Mouse (Mus musculus): ENCODE measurements at regions not wholly inside any gene's neighbourhood (a gene's known extent, or its start where the extent isn't known, plus 50 kb on each side); places are given as distances from the start of the nearest gene placed in this dataset.

DNA sequence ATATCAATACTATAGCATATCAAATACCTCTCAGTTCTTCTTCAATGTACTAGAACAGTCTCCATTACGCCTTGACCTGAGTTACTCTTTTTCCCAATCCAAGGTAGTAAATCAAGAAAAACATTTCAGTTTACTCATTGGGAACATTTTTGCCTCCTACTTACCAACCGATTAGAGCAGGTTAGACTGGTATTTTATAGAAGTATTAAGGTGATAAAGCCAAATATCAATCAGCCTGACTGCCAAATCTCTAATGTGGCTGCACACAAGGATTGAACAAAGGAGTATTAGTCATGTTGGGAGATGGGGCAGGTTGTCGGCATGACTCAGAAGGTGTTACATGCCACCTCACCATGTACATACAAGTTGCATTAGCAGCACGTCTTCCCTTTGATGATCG, 2942.3 kb upstream of the Gm7489 start:
- DNase-seq (ENCODE audit: low spot score) = no peak

DNA sequence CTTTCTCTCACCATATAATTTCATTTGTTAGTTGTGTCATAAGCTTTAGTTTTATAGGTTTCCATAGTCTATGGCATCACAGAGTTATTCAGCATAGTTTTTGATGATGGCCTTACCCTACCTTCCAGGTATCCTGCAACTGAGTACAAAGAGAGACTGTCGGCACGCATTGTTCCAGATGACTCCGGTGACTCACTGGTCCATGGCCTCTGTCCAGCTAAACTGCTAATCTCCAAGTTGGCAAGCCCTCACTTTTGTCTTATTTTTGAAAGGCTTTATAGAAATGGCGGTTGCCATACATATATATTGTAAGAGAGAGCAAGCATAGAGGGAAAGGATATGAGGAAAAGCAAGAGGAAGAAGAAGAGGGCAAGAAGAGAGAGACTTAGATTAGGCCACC, 2939.7 kb upstream of the Gm7489 start:
- no peak for DNase-seq (ENCODE audit: low spot score)

DNA sequence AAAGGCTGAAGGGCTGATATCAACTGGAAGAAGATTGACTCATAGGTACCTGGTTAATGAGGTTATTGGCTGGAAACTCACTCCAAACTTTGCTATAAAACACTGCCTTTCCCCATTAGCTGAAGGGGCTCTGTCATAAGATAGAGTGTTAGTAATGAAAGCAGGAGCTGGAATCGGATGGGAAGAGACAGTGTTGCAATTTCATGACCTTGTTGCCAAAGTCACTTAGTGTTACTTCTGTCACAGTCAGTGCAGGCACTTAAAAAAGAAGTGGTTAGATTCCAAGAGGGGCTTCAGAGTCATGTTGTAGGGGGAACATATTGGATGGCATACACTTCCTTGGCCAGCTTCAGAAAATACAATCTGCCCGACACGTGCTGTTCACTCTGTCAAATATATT, 2925.6 kb upstream of the Gm7489 start:
- no peak for DNase-seq (ENCODE audit: low spot score)

GRCm38 (mm10) chr15:50963606-50964005, 2921.1 kb upstream of the Gm7489 start:
- DNase-seq (ENCODE audit: low spot score) = no peak

- DNase-seq (ENCODE audit: low spot score) = no peak
Measured at GRCm38 (mm10) chr15:50964236-50964635, 2920.5 kb upstream of the Gm7489 start.

GRCm38 (mm10) chr15:50967176-50967575, 2917.5 kb upstream of the Gm7489 start:
- no peak for DNase-seq (ENCODE audit: low spot score)

DNA sequence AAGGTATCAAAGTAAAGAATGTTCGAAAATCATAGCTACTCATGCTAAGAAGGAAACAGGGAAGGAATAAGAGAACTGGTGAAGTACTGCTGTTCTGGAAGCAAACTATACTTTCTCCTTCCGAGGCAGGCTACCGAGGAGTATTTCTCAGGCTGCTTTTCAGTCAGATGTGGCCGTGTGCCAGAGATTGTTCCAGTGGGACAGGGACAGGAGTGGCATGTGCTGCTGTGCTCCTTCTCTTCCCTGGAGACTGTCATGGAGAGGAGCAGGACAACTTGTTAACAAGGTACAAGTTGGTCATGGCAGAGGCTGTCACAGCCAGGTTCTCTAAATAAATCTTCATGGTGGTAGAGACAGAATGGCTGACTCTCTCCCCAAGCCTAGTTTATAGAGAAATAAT, 2914.1 kb upstream of the Gm7489 start:
- no peak for DNase-seq (ENCODE audit: low spot score)

DNA sequence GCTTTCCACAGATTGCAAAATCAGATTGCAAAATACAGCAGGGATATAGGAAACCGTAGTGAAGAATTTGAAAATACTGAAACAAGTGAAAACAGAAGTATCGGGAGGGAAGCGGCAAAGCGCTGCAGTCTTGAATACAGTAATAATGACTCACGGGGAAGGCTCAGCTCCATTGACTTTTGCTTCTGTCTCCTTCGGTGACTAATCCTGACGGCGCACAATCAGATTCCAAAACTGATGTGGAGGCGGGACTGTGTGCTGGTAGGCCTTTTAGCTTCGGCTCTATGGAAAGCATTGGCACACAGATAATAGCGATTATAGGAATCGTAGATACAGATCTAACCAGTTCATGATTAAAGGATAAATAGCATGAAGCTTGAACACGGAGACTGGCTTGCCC, 2912.1 kb upstream of the Gm7489 start:
- DNase-seq (ENCODE audit: low spot score) = no peak

DNA sequence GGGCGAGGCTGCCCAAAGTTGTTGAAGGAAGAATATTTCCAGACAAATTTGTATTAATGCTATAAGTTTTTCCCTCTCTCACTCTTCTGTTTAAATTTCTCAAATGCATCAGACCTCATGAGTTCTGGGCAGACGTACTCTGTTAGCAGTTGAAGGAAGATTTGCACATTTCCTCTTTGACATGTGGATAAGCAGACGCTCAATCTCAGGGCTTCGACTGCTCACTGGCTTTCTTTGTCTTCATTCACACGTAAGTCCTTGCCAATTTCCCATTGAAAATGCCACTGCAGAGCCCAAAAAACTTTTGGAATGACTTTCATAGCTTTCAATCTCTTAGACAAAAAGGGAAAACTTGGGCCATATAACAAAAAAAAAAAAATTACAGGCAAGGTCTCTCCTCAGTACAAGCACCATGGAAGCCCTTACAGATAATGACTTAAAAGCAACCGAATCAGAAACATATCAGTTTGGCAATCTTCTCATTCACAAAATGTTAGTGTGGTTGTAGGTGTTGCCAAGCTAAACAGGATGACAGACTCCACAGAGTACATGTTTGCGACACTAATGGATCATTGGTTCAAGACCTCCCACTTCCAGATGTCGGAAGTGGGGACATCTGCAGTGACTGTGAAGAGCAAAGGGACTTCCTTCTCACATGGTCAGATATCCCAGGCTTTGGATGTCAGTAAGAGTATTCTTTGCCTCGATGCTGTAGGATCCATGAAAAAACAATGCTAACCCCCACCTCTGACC, 2910.5 kb upstream of the Gm7489 start:
- DNase-seq (ENCODE audit: low spot score) = no peak

- no peak for DNase-seq (ENCODE audit: low spot score)
Measured at GRCm38 (mm10) chr15:50989457-50989856, 2895.2 kb upstream of the Gm7489 start.

- DNase-seq (ENCODE audit: low spot score) = no peak
Measured at GRCm38 (mm10) chr15:50991667-50992066, 2893.0 kb upstream of the Gm7489 start.

- no peak for DNase-seq (ENCODE audit: low spot score)
Measured at GRCm38 (mm10) chr15:50992246-50992645, 2892.5 kb upstream of the Gm7489 start.

- DNase-seq (ENCODE audit: low spot score) = no peak
Measured at GRCm38 (mm10) chr15:50993121-50993520, 2891.6 kb upstream of the Gm7489 start.

GRCm38 (mm10) chr15:50995688-50996087, 2889.0 kb upstream of the Gm7489 start:
- no peak for DNase-seq (ENCODE audit: low spot score)

- no peak for DNase-seq (ENCODE audit: low spot score)
Measured at GRCm38 (mm10) chr15:50996296-50996695, 2888.4 kb upstream of the Gm7489 start.

GRCm38 (mm10) chr15:50997209-50997763, 2887.4 kb upstream of the Gm7489 start:
- no peak for DNase-seq (ENCODE audit: low spot score)

GRCm38 (mm10) chr15:51038968-51039367, 2845.7 kb upstream of the Gm7489 start:
- DNase-seq (ENCODE audit: low spot score) = no peak

DNA sequence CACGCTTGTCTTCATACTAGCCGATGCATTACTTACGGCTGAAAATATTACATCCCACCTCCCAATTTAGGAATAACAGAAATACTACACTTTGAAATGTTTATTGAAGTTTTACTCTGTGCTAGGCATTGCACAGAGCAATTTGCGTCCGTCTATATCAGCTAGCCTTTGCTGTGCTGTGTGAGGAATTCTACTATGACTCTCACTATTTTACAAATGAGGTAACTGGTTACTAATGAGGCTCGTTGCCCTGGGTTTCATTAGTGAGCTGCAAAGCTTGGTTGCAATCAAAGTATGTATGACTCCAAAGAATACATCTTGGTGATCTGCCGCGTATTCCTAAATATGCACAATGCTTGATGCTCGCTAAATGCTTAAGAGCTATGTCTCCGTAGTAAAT, 2814.2 kb upstream of the Gm7489 start:
- no peak for DNase-seq (ENCODE audit: low spot score)

DNA sequence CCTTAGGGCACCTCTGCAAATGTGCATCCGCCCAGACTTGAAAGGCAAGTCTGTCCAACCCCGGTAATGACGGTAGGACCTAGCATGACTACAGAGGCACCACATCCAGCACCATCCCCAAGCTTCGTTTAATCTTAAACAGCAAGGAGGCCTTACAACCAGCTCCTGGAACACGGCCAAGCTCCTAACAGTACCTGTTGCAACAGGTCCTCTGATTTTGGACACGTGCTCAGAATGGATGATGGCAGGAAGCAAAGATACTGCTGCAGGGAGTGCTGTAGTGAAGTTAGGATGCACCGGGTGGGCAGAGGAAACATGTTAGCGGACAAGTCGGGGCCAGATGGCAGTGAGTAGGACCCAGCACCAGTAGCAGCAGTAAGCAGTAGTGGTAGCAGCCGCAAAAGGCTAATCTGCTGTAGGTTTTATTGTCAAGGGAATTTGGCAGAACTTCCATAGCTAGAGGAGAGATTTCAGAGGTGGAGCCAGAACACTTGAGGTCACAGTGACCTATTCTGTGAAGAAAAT, 2813.5 kb upstream of the Gm7489 start:
- DNase-seq (ENCODE audit: low spot score) = no peak

DNA sequence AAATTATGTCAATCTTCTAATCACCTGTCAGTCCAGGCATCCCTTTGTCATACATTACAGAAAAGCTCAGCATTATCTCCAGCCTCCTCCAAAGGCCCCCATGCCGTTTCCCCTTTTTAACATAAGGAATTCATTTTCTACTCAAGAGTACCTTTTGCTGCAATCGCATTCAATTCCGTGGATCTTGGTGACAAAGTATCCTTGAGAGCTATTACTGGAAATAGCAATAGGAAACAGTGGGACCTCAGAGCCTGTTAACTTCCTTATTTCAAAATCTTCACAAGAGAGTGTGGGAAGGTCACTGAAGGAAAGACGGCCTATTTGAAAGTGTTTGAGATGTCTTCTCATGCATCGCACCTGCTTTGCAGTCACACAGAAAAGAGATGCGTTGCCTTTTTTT, 2811.0 kb upstream of the Gm7489 start:
- DNase-seq (ENCODE audit: low spot score) = no peak

DNA sequence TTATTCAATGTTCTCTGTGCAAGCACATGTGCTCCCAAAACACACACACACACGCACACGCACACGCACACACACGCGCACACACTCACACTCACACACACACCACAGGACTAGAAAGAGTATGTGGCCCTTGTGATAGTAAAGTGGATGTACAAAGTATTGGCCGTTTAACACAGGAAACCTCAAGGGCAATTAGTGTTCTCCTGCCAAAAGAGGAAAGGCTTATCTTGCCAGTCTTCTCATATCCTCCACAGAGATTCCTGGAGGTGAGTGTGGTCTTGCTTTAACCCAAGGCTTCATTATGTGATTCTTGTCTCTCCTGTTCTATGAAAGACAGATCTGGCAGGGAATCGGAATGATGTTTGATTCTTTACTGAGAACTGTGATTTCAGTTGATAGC, 2810.5 kb upstream of the Gm7489 start:
- no peak for DNase-seq (ENCODE audit: low spot score)

DNA sequence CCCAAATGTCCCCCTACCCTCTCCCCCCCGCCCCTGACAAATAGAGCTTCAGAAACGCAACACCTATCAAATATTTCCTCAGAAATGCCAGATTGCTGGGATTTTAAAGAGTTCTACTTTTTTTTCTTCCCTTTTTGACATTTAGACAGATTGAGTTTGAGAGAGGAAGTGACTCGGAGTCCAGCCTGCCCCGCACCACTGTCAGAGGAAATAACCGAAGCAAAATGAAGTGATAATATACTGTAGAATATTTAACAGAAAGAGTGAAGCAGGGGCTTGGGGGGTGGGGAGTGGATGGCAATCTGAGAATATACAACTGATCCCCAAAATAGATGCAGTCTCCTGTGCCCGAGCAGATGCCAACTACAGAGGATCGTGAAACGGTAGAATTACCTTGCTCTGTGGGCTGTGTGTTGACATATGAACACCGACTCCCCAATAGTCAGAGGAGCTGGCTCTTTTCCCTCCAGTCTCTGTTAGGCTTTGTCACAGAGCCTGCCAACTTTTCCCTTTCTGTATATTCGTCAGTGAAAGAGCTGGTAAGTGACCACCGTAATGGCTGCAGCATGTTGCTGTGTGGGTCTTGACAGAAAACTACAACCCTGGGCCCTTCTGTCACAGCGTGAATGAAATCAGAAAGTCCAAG, 2800.9 kb upstream of the Gm7489 start:
- DNase-seq (ENCODE audit: low spot score) = no peak

- DNase-seq (ENCODE audit: low spot score) = no peak
Measured at GRCm38 (mm10) chr15:51092936-51093335, 2791.8 kb upstream of the Gm7489 start.

All from layer of hippocampus, adult 9-10 months (tissue).